Mouse (Mus musculus) c-Kit-negative CD71-positive TER-119-positive erythroid progenitor cells, embryonic 14.5 days (primary cell): ENCODE measurements around the gene Zc3h10.
"Not testable (repeated sequence)": the region's sequence is repeated elsewhere in the genome, so short reads cannot be mapped to it uniquely, and the experiment has no call there.

Source experiments
- DNase-seq: peaks from one replicate; pipeline ENCODE4 v3.0.0-alpha.2; 2013; ENCODE audit warnings: low read depth, low spot score

The Zc3h10 gene

DNA sequence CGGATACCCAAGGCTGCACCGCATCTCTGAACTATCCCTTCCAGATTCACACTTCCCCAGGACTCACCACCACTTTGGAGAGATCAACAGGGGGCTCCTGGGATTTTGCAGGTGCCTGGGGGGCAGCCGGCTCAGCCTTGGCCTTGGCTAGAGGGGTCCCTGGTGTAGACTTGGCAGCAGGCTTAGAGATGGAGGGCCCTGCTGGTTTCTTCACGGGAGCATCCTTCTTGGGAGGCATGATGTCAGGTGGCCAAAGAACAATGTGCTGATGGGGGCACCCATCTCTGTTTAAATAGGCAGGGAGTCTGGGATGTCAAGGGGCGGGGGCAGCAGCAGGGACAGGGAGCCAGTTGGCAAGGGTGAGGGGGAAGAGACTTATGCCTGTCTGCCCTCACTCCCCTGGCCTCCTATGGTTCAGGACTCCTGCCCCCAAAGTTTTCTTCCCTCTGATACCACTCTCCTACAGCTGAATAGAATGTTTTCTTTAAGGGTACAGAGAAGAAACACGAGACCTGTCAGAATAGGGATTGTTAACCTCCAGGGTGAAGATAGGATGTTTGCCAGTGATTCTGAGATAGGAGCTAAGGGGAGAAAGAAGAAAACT lies 50.3 kb downstream of the Zc3h10 start:
- DNase-seq, result no peak

GRCm38 (mm10) chr10:128496509-128497077 lies 51.0 kb downstream of the Zc3h10 start:
- DNase-seq, result no peak

- DNase-seq, result no peak
These were observed 51.7 kb downstream of the Zc3h10 start for GRCm38 (mm10) chr10:128495903-128496302.

DNA sequence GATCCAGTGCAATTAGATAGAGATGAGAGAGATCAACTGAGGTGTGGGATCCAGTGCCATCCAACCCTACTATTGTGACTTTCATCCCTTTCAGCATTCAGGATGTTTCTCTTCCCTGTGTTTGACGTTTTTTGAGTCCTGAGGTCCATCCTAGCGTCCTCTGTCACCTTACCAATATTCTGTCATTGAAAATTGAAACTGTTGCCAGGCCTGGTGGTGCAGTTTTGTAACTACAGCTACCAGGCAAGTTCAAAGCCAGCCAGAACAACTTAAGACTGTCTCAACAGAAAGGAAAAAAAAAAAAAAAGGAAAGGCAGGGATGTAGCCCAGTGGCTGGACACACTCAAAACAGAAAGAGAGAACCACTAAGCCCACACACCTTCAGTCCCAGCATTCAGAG lies 52.3 kb downstream of the Zc3h10 start:
- no peak for DNase-seq

DNA sequence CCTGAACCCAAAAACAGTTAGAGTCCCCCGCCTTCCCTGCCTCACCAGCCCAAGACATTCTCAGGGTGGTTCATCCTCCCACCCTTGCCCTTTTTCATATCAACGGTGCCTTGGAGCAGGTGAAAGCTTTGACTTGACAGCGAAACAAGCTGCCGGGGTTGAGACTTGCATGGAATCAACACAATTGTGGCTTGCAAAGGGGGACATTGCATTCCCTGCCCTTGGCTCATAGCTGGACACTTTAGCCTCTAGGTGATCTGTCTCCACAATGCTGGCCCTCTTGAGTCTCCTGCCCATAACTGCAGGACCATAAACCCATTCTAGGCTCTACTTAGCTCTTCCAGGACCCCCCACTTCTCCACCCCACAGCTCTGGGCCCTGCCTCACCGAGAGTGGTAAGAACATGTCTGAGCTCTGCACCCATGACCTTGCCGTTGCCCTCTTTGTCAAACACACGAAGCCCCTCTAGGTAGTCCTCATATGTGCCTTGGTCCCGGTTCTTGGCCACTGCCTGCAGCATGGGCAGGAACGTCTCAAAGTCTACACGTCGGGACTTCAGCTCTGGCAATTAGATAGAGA lies 52.8 kb downstream of the Zc3h10 start:
- DNase-seq, result no peak

GRCm38 (mm10) chr10:128493695-128494666 lies 53.6 kb downstream of the Zc3h10 start, which contains the start of gene Myl6:
Myl6 (minus strand) TSS chr10:128494145.
- peak; percentile 97 for DNase-seq

DNA sequence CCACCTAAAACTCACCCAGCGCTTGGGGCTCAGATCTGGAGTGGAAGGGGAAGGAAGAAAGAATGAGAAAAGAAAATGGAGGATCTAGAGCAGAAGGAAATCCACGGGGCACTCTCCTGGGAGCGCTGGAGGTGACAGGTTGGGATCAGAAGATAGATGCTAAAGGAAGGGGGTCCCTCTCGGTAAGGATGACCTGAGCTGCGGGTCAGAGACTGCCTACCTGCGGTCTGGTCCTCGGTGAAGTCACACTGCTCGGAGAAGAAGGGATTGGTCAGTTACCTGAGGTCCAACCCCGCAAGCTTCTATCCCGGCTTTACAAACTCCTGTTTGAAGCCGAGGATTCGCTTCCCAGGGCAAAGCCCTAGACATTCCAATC lies 54.3 kb downstream of the Zc3h10 start:
- DNase-seq, result peak; percentile 43

GRCm38 (mm10) chr10:128492633-128493311 lies 54.8 kb downstream of the Zc3h10 start:
- DNase-seq, result no peak

DNA sequence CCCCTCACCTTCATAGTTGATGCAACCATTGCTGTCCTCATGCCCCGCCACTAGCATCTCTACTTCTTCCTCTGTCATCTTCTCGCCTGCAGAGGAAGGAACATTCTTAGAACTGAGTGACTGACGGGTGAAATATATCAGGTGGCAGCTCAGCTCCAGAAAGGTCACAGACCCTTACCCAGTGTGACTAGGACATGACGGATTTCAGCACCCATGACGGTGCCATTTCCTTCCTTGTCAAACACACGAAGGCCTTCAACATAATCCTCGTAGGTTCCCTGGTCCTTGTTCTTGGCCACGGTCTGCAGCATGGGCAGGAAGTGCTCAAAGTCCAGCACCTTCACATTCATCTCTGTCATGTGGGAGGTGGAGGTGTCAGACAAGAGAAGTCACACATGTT lies 55.5 kb downstream of the Zc3h10 start:
- DNase-seq, result not testable (repeated sequence)
